Mouse (Mus musculus): Measurements from ENCODE around the gene Snd1. TPM values are rescaled to one million over a fixed set of nuclear protein-coding genes. Genes with fewer than 3 reads are reported as not detected.
A peak's percentile ranks its signal among the peaks of the same experiment; 100 is the strongest.

The Snd1 gene
- polyA plus RNA-seq, 1 experiment from 2014 or later = 110 TPM

- WGBS = 80% methylated on average over 4 of the region's 4 CpGs
- no peak for DNase-seq (ENCODE audit: low spot score)
- H3K27me3 ChIP-seq (ENCODE audit: low read depth, poor library complexity, severe bottlenecking) = no peaks in the 10 kb centered on the region
Measured at GRCm38 (mm10) chr6:28470017-28470602, 4.8 kb upstream of the Snd1 start.

DNA sequence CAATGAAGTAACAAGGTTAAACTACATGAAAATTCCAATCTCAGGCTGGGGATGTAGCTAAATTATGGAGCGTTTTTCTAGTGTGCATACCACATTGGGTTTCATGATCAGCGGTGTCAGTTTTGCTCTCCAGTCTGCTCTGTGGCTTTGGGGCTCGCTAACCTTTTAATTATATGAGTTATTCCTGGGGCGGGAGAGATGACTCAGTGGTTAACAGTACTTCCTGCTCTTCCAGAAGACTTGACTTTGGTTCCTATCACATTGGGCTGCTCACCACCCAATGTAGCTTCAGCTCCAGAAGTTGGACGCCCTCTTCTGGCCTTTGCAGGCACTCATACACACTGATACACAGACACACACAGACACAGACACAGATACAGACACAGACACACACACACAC is 4.3 kb upstream of the Snd1 start:
- WGBS = 78% methylated on average over 5 of the region's 5 CpGs

More at GRCm38 (mm10) chr6:28470017-28470602, 4.8 kb upstream of the Snd1 start:
- H3K4me3 ChIP-seq = no peak overlapping the region
- no peak overlapping the region for H3K27ac ChIP-seq (replicated peaks)
- H3K9me3 ChIP-seq (replicated peaks) = no peaks in the 10 kb centered on the region
- no peaks in the 10 kb centered on the region for H3K4me1 ChIP-seq
- H3K36me3 ChIP-seq = no peaks in the 10 kb centered on the region

GRCm38 (mm10) chr6:28471284-28472035 is 3.5 kb upstream of the Snd1 start:
- Histone ChIP-seq H3K4me1 (no peaks in the 10 kb centered on the region), H3K9me3 (replicated peaks) (no peaks in the 10 kb centered on the region), H3K36me3 (no peaks in the 10 kb centered on the region), H3K4me3 (no peak overlapping the region), H3K27me3 (ENCODE audit: low read depth, poor library complexity, severe bottlenecking) (no peaks in the 10 kb centered on the region), H3K27ac (replicated peaks) (no peak overlapping the region)
- 86% methylated on average over 9 of the region's 9 CpGs for WGBS
- DNase-seq (ENCODE audit: low spot score) = no peak

More for the DNA sequence above, 4.3 kb upstream of the Snd1 start:
- Histone ChIP-seq H3K27me3 (ENCODE audit: low read depth, poor library complexity, severe bottlenecking) (no peaks in the 10 kb centered on the region), H3K9me3 (replicated peaks) (no peaks in the 10 kb centered on the region), H3K27ac (replicated peaks) (no peak overlapping the region), H3K4me3 (no peak overlapping the region), H3K4me1 (no peaks in the 10 kb centered on the region), H3K36me3 (no peaks in the 10 kb centered on the region)
- no peak for DNase-seq (ENCODE audit: low spot score)

GRCm38 (mm10) chr6:28474211-28474610 is 728 bp upstream of the Snd1 start:
- peaks cover 7% of the 10 kb centered on the region for H3K4me1 ChIP-seq
- H3K36me3 ChIP-seq = no peaks in the 10 kb centered on the region
- no peaks in the 10 kb centered on the region for H3K27me3 ChIP-seq (ENCODE audit: low read depth, poor library complexity, severe bottlenecking)
- H3K4me3 ChIP-seq = no peak overlapping the region
- WGBS = 87% methylated on average over 4 of the region's 4 CpGs
- no peaks in the 10 kb centered on the region for H3K9me3 ChIP-seq (replicated peaks)
- H3K27ac ChIP-seq (replicated peaks) = no peak overlapping the region
- DNase-seq (ENCODE audit: low spot score) = no peak

- Histone ChIP-seq H3K9me3 (replicated peaks) (no peaks in the 10 kb centered on the region), H3K36me3 (peaks cover 12% of the 10 kb centered on the region), H3K27me3 (ENCODE audit: low read depth, poor library complexity, severe bottlenecking) (no peaks in the 10 kb centered on the region), H3K4me3 (peak overlapping the region; percentile 85), H3K27ac (replicated peaks) (peak overlapping the region; percentile 86), H3K4me1 (peaks cover 40% of the 10 kb centered on the region)
- under 1% methylated on average over 68 of the region's 68 CpGs for WGBS
- DNase-seq (ENCODE audit: low spot score) = peak; percentile 98
Measured at GRCm38 (mm10) chr6:28479865-28480751, 5.2 kb downstream of the Snd1 start.

GRCm38 (mm10) chr6:28480752-28481492 is 6.0 kb downstream of the Snd1 start:
- peak overlapping the region; percentile 86 for H3K27ac ChIP-seq (replicated peaks)
- peaks cover 40% of the 10 kb centered on the region for H3K4me1 ChIP-seq
- DNase-seq (ENCODE audit: low spot score) = no peak
- H3K9me3 ChIP-seq (replicated peaks) = no peaks in the 10 kb centered on the region
- H3K27me3 ChIP-seq (ENCODE audit: low read depth, poor library complexity, severe bottlenecking) = no peaks in the 10 kb centered on the region
- WGBS = 9% methylated on average over 21 of the region's 21 CpGs
- H3K4me3 ChIP-seq = peak overlapping the region; percentile 85
- peaks cover 20% of the 10 kb centered on the region for H3K36me3 ChIP-seq

DNA sequence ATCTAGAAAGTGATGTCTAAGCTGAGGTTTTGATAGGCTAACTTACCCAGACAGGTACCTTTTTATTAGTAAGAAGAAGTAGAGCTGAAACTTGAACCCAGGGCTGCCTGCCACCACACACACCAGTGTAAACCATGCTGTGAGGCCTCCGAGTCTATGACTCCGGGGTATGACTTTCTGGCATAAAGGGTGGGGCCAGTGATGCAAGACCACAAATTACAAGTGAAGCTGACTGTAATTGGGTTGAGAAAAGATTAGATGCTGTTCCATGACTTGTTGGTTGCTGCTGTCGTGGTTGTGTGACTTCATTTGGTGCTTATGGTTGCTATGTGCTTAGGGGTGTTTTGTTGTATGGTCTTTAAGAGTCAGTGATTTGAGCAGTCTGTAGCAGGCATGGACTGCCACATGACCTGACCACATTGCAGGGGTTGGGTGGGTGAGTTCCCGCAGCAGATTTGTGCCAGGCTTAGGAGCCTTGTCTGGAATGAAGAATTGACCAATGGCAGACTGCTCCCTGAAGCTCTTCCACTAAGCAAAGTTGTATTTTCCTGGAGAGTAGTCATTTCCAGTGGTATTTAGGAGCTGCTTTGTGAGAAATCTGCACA is 7.9 kb downstream of the Snd1 start:
- no peak for DNase-seq (ENCODE audit: low spot score)
- Histone ChIP-seq H3K4me1 (peaks cover 40% of the 10 kb centered on the region), H3K4me3 (no peak overlapping the region), H3K27ac (replicated peaks) (no peak overlapping the region), H3K9me3 (replicated peaks) (no peaks in the 10 kb centered on the region), H3K36me3 (peaks cover 25% of the 10 kb centered on the region), H3K27me3 (ENCODE audit: low read depth, poor library complexity, severe bottlenecking) (no peaks in the 10 kb centered on the region)
- 87% methylated on average over 4 of the region's 4 CpGs for WGBS

GRCm38 (mm10) chr6:28486008-28486407 is 11.1 kb downstream of the Snd1 start:
- Histone ChIP-seq H3K36me3 (peaks cover 52% of the 10 kb centered on the region), H3K9me3 (replicated peaks) (no peaks in the 10 kb centered on the region), H3K27ac (replicated peaks) (no peak overlapping the region), H3K4me1 (peaks cover 26% of the 10 kb centered on the region), H3K4me3 (no peak overlapping the region), H3K27me3 (ENCODE audit: low read depth, poor library complexity, severe bottlenecking) (no peaks in the 10 kb centered on the region)
- WGBS = 95% methylated on average over 2 of the region's 2 CpGs
- no peak for DNase-seq (ENCODE audit: low spot score)

DNA sequence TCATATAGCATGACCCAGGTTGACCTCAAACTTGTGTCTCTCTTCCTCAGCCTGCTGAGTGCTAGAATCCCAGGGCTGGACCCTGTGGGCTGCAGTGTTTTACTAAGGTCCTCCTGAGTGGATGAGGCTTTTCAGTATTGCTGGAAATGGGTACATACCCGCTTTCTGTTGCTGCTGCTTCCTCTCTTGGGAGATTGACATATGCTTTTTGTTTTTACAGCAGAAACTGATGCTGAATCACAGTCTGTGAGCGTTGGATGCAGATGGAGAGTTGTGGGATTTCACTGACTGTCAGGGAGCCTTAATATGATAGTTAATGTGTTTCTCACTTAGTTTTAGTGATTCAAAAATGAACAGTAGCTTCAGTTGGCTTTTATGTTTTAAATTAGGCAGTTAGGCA is 11.5 kb downstream of the Snd1 start:
- WGBS = 85% methylated on average over 2 of the region's 2 CpGs
- peaks cover 22% of the 10 kb centered on the region for H3K4me1 ChIP-seq
- H3K27ac ChIP-seq (replicated peaks) = no peak overlapping the region
- H3K4me3 ChIP-seq = no peak overlapping the region
- peaks cover 57% of the 10 kb centered on the region for H3K36me3 ChIP-seq
- no peak for DNase-seq (ENCODE audit: low spot score)
- no peaks in the 10 kb centered on the region for H3K9me3 ChIP-seq (replicated peaks)
- H3K27me3 ChIP-seq (ENCODE audit: low read depth, poor library complexity, severe bottlenecking) = no peaks in the 10 kb centered on the region

DNA sequence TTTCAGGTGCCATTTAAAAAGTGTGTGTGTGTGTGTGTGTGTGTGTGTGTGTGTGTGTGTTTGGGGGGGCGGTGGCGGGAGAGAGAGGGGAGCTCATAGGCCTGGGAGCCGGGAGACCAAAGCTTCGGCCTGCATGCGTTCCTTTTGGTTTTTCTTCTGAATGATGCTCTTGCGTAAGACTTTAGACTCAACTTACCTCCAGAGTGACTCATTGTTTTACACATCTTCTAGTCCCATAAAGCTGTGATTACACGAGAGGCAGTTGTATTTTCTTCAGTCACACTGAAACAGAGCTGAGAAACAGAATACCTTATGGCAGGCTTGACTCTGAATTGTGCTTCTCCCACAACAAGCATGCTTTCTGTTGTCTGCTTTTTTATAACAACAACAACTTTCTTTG is 12.0 kb downstream of the Snd1 start:
- no peak overlapping the region for H3K4me3 ChIP-seq
- no peaks in the 10 kb centered on the region for H3K9me3 ChIP-seq (replicated peaks)
- DNase-seq (ENCODE audit: low spot score) = no peak
- no peaks in the 10 kb centered on the region for H3K27me3 ChIP-seq (ENCODE audit: low read depth, poor library complexity, severe bottlenecking)
- WGBS = 96% methylated on average over 7 of the region's 7 CpGs
- no peak overlapping the region for H3K27ac ChIP-seq (replicated peaks)
- H3K36me3 ChIP-seq = peaks cover 57% of the 10 kb centered on the region
- H3K4me1 ChIP-seq = peaks cover 17% of the 10 kb centered on the region

GRCm38 (mm10) chr6:28488204-28488851 is 13.4 kb downstream of the Snd1 start:
- no peak overlapping the region for H3K4me3 ChIP-seq
- WGBS = 97% methylated on average over 1 of the region's 1 CpGs
- H3K27ac ChIP-seq (replicated peaks) = no peak overlapping the region
- no peak for DNase-seq (ENCODE audit: low spot score)
- peaks cover 64% of the 10 kb centered on the region for H3K36me3 ChIP-seq
- H3K9me3 ChIP-seq (replicated peaks) = no peaks in the 10 kb centered on the region; the same call in 1 of the 2 replicates
- H3K27me3 ChIP-seq (ENCODE audit: low read depth, poor library complexity, severe bottlenecking) = no peaks in the 10 kb centered on the region
- peaks cover 5% of the 10 kb centered on the region; the same call in 1 of the 2 replicates for H3K4me1 ChIP-seq

Data from midbrain, embryonic 10.5 days (tissue).